Mouse (Mus musculus): ENCODE data around the gene Rab7b.

Rab7b gene

GRCm38 (mm10) chr1:131743868-131744464 is 55.5 kb downstream of the Rab7b start, which contains the start of gene Slc26a9:
Gene Slc26a9 (plus strand): TSS chr1:131744022.
- DNase-seq: peak; percentile 54

GRCm38 (mm10) chr1:131745391-131745790 is 56.9 kb downstream of the Rab7b start:
- no peak for DNase-seq

DNA sequence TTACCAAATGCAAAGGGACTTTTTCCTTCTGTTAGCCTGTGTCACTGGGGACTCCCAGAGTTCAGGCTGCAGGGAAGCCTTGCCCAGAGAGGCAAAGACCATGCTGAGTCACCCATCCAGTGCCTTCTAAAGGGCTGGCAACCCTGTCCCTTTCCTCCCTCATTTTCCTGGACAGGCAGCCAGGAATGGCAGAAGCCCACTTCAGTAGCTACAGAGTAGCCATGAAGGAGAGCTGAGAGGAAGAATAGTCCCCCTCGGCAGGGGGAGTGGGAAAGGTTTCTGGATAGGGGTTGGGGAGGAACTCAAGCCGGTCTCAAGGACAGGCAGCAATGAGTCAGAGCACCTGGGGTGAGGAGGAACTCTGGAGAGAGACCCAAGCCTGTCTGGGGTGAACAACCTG is 59.3 kb downstream of the Rab7b start:
- DNase-seq: peak; percentile 21

DNA sequence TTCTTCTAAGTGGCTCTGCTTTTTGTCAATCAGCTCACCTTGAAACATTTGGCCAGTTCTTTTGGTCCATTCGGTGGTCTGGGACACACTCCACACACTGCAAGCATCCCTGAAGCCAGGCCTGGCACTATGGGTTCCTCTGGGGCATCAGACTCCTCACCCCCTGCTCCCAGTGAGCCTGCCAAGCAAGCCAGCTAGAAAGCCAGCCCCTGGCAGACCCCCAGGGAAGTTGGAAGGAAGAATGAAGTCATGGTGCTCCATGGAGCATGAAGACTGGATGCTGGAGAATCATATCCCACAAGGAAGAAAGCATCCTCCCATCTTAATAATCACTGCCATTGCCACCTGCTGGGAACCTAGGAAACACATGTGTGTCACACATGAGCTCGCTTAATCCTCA is 60.1 kb downstream of the Rab7b start:
- no peak for DNase-seq

GRCm38 (mm10) chr1:131749706-131750545 is 61.4 kb downstream of the Rab7b start:
- peak; percentile 74 for DNase-seq

DNA sequence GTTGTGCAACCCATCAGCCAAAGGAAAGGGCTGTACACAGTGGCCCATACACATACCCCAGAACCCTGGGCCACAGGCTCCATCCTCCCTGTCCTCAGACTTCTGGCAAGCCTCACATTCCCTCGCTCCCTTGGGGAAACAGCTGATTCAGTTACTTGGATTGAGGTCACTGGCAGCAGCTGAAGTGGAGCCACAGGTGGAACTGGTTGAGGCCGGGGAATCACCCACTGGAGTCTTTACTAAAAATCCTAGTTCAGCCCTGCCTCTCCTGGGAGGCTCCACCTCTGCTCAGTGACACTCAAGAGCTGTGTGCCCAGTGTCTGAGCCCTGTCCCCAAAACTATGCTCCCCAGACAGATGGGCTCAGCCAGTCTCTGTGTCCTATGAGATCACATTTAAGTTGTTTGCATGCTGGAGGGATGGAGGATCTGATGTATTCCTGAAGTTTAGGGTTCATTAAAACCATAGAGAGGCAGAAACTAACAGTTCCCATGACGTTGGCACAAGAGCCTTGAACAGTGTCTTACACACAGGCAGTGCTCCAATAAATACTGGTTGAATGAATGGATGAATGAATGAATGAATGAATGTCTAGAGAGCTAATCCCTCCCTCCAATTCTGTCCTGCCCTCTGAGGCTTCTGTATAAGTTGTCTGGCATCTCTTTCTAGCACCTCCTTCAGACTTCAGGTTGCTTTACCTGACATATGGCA is 62.8 kb downstream of the Rab7b start:
- DNase-seq: peak; percentile 65

DNA sequence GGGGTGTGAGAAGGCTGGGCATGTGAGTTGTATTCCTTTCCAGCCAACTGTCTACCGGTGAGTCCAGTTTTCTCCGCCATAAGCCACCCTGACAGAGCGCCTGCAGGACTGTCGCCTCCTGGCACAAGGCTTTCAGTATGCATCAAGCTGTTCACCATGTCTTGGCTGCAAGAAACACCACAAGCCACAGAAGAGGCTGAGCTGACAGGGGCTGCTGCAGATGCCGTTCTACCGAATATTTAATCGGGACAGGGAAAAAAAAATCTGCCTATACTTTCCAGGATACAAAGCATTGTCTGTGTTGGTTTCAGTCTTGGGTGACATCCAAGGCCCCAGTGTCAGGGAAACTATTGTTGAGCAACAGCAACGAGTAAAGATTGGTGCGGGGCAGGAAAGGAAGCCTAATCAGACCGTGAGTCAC is 63.4 kb downstream of the Rab7b start:
- peak; percentile 54 for DNase-seq

GRCm38 (mm10) chr1:131754212-131754829 is 65.8 kb downstream of the Rab7b start:
- DNase-seq: no peak

- peak; percentile 70 for DNase-seq
Observed at GRCm38 (mm10) chr1:131754916-131755315, 66.4 kb downstream of the Rab7b start.

DNA sequence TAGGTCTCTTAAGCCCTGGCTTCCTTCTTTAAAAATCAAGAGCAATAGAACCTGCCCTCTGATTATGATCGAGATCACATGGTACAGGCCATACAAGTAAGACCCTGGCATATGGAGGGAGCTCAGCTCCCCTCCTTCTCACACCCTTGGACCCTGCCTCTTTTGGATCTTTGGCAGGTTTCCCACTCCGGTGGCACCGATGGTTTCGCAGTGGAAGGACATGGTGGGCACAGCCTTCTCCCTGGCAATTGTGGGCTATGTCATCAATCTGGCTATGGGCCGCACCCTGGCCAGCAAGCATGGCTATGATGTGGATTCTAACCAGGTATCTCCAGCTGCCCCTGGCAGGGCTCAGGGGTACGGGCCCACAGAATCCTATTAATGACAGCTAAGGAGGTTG is 68.7 kb downstream of the Rab7b start:
- DNase-seq: no peak

GRCm38 (mm10) chr1:131758796-131759195 is 70.3 kb downstream of the Rab7b start:
- no peak for DNase-seq

DNA sequence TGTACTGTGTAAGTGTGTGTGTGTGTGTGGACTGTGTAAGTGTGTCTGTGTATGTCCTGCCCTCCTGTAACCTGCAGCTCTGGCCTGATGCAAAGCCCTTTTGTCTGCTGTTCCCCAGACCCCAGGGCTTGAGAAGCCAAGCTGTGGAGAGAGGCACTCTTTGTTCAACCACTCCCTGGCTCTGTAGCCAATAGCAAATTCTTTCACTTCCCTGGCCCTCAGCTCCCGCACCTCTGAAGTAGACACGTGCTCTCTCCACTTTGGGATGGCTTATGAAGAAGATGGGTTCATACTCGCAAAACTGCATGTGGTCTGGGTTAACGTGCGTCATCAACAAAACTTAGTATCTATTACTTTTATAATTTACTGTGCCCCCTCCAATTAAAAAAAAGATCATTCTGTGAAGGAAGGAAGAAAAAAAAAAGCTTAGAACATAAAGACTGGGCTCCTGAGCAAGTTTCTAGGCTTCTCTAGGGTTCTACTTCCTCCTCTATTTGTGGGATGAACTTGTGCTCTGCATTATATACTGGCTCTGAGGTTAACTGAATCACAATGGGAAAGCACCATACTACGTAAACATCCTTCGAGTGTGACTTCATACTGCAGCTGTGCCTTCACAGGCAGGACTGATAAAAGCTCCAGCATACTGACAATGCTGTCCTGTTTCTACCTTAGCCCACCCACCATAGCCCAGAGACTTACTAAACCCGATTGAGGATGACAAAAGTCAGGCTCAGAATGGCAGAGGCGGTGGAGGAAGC is 71.4 kb downstream of the Rab7b start:
- peak; percentile 38 for DNase-seq

GRCm38 (mm10) chr1:131760428-131760820 is 71.9 kb downstream of the Rab7b start:
- no peak for DNase-seq

DNA sequence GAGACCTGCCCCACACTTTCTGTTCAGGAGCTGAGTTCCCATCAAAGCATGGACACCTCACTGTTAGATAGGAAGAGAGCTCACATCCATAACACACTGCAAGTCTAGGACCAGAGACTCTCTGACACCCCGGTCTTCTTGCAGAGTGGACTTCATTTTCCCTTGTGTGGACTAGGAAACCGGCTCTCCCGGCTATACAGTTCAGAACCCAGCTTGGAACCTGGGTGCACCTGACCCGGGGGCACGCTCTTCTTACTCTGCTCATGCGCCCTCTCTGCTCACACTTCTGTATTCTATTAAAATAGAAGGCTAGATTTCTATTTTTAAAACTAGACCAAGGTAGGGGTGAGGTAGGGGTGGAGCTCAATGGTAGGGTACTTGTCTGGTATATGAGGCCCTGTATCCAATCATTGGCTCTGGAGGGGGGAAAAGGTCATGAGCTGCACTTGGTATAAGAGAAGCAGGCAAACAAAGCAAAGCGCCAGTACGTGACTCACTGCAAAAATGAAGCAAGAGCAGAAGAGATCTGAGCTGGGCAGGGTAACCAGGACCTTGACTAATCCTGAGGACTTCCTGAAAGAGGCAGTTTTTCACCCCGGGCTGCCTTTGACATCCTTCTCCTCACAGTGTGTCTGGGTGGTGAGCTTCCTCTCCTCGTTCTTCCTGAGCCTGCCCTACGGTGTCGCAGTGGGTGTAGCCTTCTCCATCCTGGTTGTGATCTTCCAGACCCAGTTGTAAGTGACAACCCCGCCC is 72.8 kb downstream of the Rab7b start:
- DNase-seq: peak; percentile 87

GRCm38 (mm10) chr1:131763683-131764082 is 75.2 kb downstream of the Rab7b start:
- peak; percentile 33 for DNase-seq

GRCm38 (mm10) chr1:131764581-131765338 is 76.3 kb downstream of the Rab7b start:
- DNase-seq: peak; percentile 89

All from lung, postnatal 36 days (tissue).